ENCODE assay signal across 27 mouse cellular contexts in the genomic region with DNA sequence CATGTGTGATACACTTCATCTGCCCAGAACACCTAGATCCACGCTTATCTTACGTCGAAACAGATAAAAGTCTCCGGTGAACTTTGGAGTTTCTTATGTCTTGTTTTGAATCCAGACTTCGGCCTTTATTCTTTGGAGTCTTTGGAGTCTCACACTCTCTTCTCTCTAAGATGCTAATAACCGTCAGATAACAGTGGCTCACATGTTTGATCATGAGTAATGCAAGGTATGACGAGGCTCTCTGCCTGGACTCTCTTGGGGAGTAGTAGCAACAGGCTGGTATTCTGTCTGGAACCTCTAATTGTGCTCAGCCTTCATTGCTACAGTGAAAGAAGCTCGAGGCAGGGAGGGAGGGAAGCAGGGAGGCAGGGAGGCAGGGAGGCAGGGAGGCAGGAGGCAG. TPM values are rescaled to one million over a fixed set of nuclear protein-coding genes. Genes with fewer than 3 reads are reported as not detected.
DNase-seq lines count a peak whose midpoint lies in the region; ATAC-seq and TF ChIP-seq lines count a peak whose summit lies in the region.
"Had no signal": no experiment of that assay in that cellular context is flagged by ENCODE, and none has a peak within 500 bp of the region (broad histone marks: within the 10 kb centered on the region; RNA-seq: fewer than 3 reads in every experiment).

No protein-coding gene starts in this region.

- no peak overlapping the region for H3K4me2 ChIP-seq in intestine, embryonic 16.5 days (ENCODE audit: low read depth, low read length)
- H3K4me2 ChIP-seq: embryonic facial prominence, embryonic 13.5 days; embryonic facial prominence, embryonic 15.5 days; forebrain, embryonic 12.5 days had no signal

- no peaks in the 10 kb centered on the region for H3K36me3 ChIP-seq in heart, embryonic 10.5 days
- no peaks in the 10 kb centered on the region for H3K36me3 ChIP-seq in intestine, embryonic 16.5 days (ENCODE audit: control insufficient read depth, insufficient read depth, low read length)
- H3K36me3 ChIP-seq in small intestine, adult 2 months (ENCODE audit: control insufficient read depth, insufficient read depth, low read length): peaks cover 14% of the 10 kb centered on the region
- H3K36me3 ChIP-seq: embryonic facial prominence, embryonic 13.5 days; embryonic facial prominence, embryonic 15.5 days; forebrain, embryonic 10.5 days; forebrain, embryonic 12.5 days had no signal

- H3K4me3 ChIP-seq in heart, embryonic 10.5 days: no peak overlapping the region
- no peak overlapping the region for H3K4me3 ChIP-seq in intestine, embryonic 16.5 days (ENCODE audit: low read length)
- H3K4me3 ChIP-seq in small intestine, adult 2 months (ENCODE audit: low read depth, low read length): peak overlapping the region; percentile 71
- H3K4me3 ChIP-seq: embryonic facial prominence, embryonic 13.5 days; embryonic facial prominence, embryonic 15.5 days; erythroblast, embryonic 14.5 days; forebrain, embryonic 10.5 days; forebrain, embryonic 12.5 days had no signal

- no peaks in the 10 kb centered on the region for H3K9me3 ChIP-seq in heart, embryonic 10.5 days
- no peaks in the 10 kb centered on the region for H3K9me3 ChIP-seq in intestine, embryonic 16.5 days (ENCODE audit: control insufficient read depth, low read length)
- H3K9me3 ChIP-seq: embryonic facial prominence, embryonic 13.5 days; embryonic facial prominence, embryonic 15.5 days; forebrain, embryonic 10.5 days; forebrain, embryonic 12.5 days had no signal

- peak; percentile 78 for ATAC-seq in intestine, embryonic 16.5 days
- no peak for ATAC-seq in megakaryocyte progenitor cell, adult 5-6 weeks (replicated peaks; ENCODE audit: poor library complexity)
- ATAC-seq: forebrain, embryonic 14.5 days; forebrain, embryonic 16.5 days had no signal

- no peak overlapping the region for H3K9ac ChIP-seq in intestine, embryonic 16.5 days (ENCODE audit: low read depth, low read length)
- H3K9ac ChIP-seq: embryonic facial prominence, embryonic 13.5 days; embryonic facial prominence, embryonic 15.5 days; forebrain, embryonic 12.5 days had no signal

- no peak for TF ChIP-seq POLR2A in small intestine, adult 2 months (IDR thresholded peaks at IDR 0.05; ENCODE audit: low read depth, low read length)

- no peaks in the 10 kb centered on the region for H3K27me3 ChIP-seq in heart, embryonic 10.5 days (ENCODE audit: insufficient read depth, poor library complexity, severe bottlenecking)
- H3K27me3 ChIP-seq in intestine, embryonic 16.5 days (replicated peaks; ENCODE audit: control insufficient read depth, insufficient read depth, low read length): no peaks in the 10 kb centered on the region
- no peaks in the 10 kb centered on the region for H3K27me3 ChIP-seq in small intestine, adult 2 months (ENCODE audit: control insufficient read depth, insufficient read depth, low read length)
- H3K27me3 ChIP-seq: embryonic facial prominence, embryonic 13.5 days; embryonic facial prominence, embryonic 15.5 days; forebrain, embryonic 12.5 days had no signal

- peaks cover 46% of the 10 kb centered on the region for H3K4me1 ChIP-seq in heart, embryonic 10.5 days
- H3K4me1 ChIP-seq in intestine, embryonic 16.5 days (ENCODE audit: control insufficient read depth, insufficient read depth, low read length): no peaks in the 10 kb centered on the region; the same call in 1 of the 2 replicates
- peaks cover 17% of the 10 kb centered on the region; the same call in 1 of the 2 replicates for H3K4me1 ChIP-seq in small intestine, adult 2 months (ENCODE audit: control insufficient read depth, insufficient read depth, insufficient read length, low read length)
- H3K4me1 ChIP-seq: embryonic facial prominence, embryonic 13.5 days; embryonic facial prominence, embryonic 15.5 days; forebrain, embryonic 10.5 days; forebrain, embryonic 12.5 days had no signal

- 77% methylated on average over 8 of the region's 8 CpGs for WGBS in heart, embryonic 10.5 days
- WGBS in intestine, embryonic 16.5 days: 68% methylated on average over 8 of the region's 8 CpGs
- WGBS in small intestine, adult 2 months: 32% methylated on average over 8 of the region's 8 CpGs

- DNase-seq in heart, embryonic 10.5 days (ENCODE audit: low spot score): no peak
- DNase-seq in heart, adult 18-20 months: no peak
- no peak for DNase-seq in cerebellum, adult 9-11 months
- DNase-seq: adrenal gland, adult 2 months; adrenal gland, postnatal 10 days; adrenal gland, postnatal 25 days; cerebellum, adult 11 months; cerebellum, adult 2 months; cerebellum, adult 9-10 months; cerebellum, postnatal 14 days; cerebellum, postnatal 36 days; embryo, embryonic 11 days had no signal

- no peak for TF ChIP-seq CTCF in small intestine, adult 2 months (IDR thresholded peaks at IDR 0.05; ENCODE audit: extremely low read depth, insufficient read length, insufficient replicate concordance, low read depth, low read length)

- peak overlapping the region; percentile 86 for H3K27ac ChIP-seq in heart, embryonic 10.5 days
- H3K27ac ChIP-seq in intestine, embryonic 16.5 days (ENCODE audit: low read length): peak overlapping the region; percentile 38; the same call in 1 of the 2 replicates
- peak overlapping the region; percentile 98 for H3K27ac ChIP-seq in small intestine, adult 2 months (ENCODE audit: insufficient read depth, low read depth, low read length)
- H3K27ac ChIP-seq: embryonic facial prominence, embryonic 13.5 days; embryonic facial prominence, embryonic 15.5 days; forebrain, embryonic 10.5 days; forebrain, embryonic 12.5 days had no signal

RNA-seq across cellular contexts. Expression of gene Guca2b, which starts 1.3 kb away (rescaled TPM):
- polyA plus RNA-seq in heart, embryonic 10.5 days (2016; fragmentation: Nextera tagmentation; extraction: Ambion mirVana): not detected in 2 replicates
- total RNA-seq in heart, adult 18-20 months (2021): under 1 TPM; 0.51 to 0.65 TPM
- 93.8 and 157 TPM in 2 replicates for polyA plus RNA-seq in intestine, embryonic 16.5 days (2015; fragmentation: Nextera tagmentation; extraction: Ambion mirVana)
- polyA plus RNA-seq in small intestine, adult 2 months (2012; rRNA removed): 420 and 2,057 TPM in 2 replicates
- total RNA-seq in megakaryocyte progenitor cell, adult 5-6 weeks (2015): not detected in 2 replicates
- total RNA-seq in megakaryocyte progenitor cell, adult 5-6 weeks (2017): not detected in 2 replicates
- total RNA-seq: adrenal gland, adult 2 months; adrenal gland, postnatal 10 days; adrenal gland, postnatal 25 days; common myeloid progenitor, adult 5-6 weeks; ES-E14; MEL had no signal
- polyA plus RNA-seq: adrenal gland, adult 2 months; C2C12; cerebellum, adult 2 months; embryonic facial prominence, embryonic 11.5 days; embryonic facial prominence, embryonic 13.5 days; embryonic facial prominence, embryonic 15.5 days; erythroblast, embryonic 14.5 days; forebrain, embryonic 10.5 days; forebrain, embryonic 12.5 days; forebrain, embryonic 14.5 days; forebrain, embryonic 16.5 days had no signal

RNA-seq across cellular contexts. Expression of gene Guca2a, which starts 22.5 kb away (rescaled TPM):
- 0.26 TPM in 1 of 2 replicates, not detected in the other for polyA plus RNA-seq in heart, embryonic 10.5 days (2016; fragmentation: Nextera tagmentation; extraction: Ambion mirVana)
- total RNA-seq in heart, adult 18-20 months (2021): not detected
- 362 and 472 TPM in 2 replicates for polyA plus RNA-seq in intestine, embryonic 16.5 days (2015; fragmentation: Nextera tagmentation; extraction: Ambion mirVana)
- polyA plus RNA-seq in small intestine, adult 2 months (2012; rRNA removed): 58.4 and 1,324 TPM in 2 replicates
- not detected in 2 replicates for total RNA-seq in megakaryocyte progenitor cell, adult 5-6 weeks (2015)
- total RNA-seq in megakaryocyte progenitor cell, adult 5-6 weeks (2017): not detected in 2 replicates
- total RNA-seq: adrenal gland, adult 2 months; adrenal gland, postnatal 10 days; common myeloid progenitor, adult 5-6 weeks; ES-E14; MEL had no signal
- polyA plus RNA-seq: adrenal gland, adult 2 months; cerebellum, adult 2 months; embryonic facial prominence, embryonic 11.5 days; embryonic facial prominence, embryonic 13.5 days; embryonic facial prominence, embryonic 15.5 days; erythroblast, embryonic 14.5 days; forebrain, embryonic 10.5 days; forebrain, embryonic 12.5 days; forebrain, embryonic 14.5 days; forebrain, embryonic 16.5 days had no signal

Comparison
In these comparisons a context has a peak if more than half of its experiments do, and no peak if none do; other contexts are left out.
1. H3K27ac ChIP-seq: peak in every context shown above with its lines; median percentile 98 in small intestine, adult 2 months; 86 in heart, embryonic 10.5 days; 38 in intestine, embryonic 16.5 days.
2. RNA of gene Guca2b, which starts 1.3 kb away (polyA plus RNA-seq): 420 to 2,057 TPM in small intestine, adult 2 months and 93.8 to 157 TPM in intestine, embryonic 16.5 days; not detected in heart, embryonic 10.5 days; every median in the first group is over 10 times any median in the second.
3. RNA of gene Guca2a, which starts 22.5 kb away (polyA plus RNA-seq): 58.4 to 1,324 TPM in small intestine, adult 2 months and 362 to 472 TPM in intestine, embryonic 16.5 days; 0.26 TPM in heart, embryonic 10.5 days; every median in the first group is over 10 times any median in the second.